Mouse (Mus musculus): Measurements from ENCODE around the gene Kpna1. TPM values are rescaled to one million over a fixed set of nuclear protein-coding genes. Genes with fewer than 3 reads are reported as not detected.
"Not testable (repeated sequence)": the region's sequence is repeated elsewhere in the genome, so short reads cannot be mapped to it uniquely, and the experiment has no call there.

Gene Kpna1
- polyA plus RNA-seq, 1 experiment: 48.2 TPM

- DNase-seq (ENCODE audit: extremely low spot score in 1 of 2, low spot score in 1 of 2): no peak
These were observed 5.9 kb downstream of the Kpna1 start for GRCm38 (mm10) chr16:35984471-35984870.

DNA sequence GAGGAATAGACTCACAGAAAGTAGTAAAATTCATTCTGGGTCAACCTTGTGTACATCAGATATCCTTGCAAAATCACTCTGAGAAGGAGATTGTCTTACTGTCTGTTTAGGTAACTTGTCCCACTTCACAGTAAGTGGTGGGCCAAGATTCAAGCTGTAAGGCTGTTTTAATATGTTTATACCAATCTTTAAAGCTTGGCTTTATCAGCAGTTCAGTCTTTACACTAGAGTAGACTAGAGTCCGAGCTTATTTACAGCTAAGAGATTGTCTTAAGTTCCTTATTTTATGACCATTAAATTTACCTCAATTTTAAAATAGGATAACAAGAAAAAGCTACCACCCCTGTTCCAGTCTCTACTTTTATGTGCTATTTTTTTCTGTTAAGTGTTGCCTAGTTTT, 9.4 kb downstream of the Kpna1 start:
- no peak for DNase-seq (ENCODE audit: extremely low spot score in 1 of 2, low spot score in 1 of 2)

DNA sequence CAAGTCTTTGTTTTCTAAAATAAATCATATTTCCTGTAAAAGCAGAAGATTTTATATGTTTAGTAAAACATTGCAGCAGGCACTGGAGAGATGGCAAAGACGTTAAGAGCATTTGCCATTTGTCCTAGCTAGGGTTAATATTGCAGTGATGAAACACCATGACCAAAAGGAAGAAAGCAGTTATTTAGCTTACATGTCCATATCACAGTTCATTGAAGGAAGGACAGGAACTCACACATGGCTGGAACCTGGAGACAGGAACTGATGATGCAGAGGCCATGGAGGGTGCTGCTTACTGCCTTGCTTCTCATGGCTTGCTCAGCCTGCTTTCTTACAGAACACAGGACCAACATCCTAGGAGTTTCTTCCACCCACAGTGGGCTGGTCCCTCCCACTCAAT, 13.8 kb downstream of the Kpna1 start:
- no peak for DNase-seq (ENCODE audit: extremely low spot score in 1 of 2, low spot score in 1 of 2)

- DNase-seq (ENCODE audit: extremely low spot score in 1 of 2, low spot score in 1 of 2): peak in 1 of 2 experiments; percentile 32
These were observed 14.8 kb downstream of the Kpna1 start for GRCm38 (mm10) chr16:35993316-35993715.

GRCm38 (mm10) chr16:35998852-35999251, 20.3 kb downstream of the Kpna1 start:
- not testable (repeated sequence) for DNase-seq (ENCODE audit: extremely low spot score in 1 of 2, low spot score in 1 of 2)

- no peak for DNase-seq (ENCODE audit: extremely low spot score in 1 of 2, low spot score in 1 of 2)
These were observed 29.8 kb downstream of the Kpna1 start for GRCm38 (mm10) chr16:36008396-36008795.

DNA sequence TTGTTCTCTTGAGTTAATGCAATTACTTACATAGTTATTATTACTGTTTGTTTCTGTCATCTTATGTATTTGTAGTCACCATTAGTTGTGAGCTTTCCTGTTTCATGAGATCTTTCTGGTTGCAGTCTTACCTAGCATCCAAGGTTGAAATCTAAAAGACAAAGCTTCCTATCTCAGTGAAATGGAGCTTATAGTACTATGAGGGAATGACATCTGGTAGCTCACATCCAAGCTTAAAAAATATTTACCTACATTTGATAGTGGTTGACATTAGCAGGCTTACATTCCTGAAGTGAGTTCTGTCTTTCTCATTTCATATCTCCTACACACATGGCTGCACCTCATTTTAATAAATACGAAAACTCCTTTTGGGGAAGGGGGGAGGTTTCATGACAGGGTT, 37.8 kb downstream of the Kpna1 start:
- no peak for DNase-seq (ENCODE audit: extremely low spot score in 1 of 2, low spot score in 1 of 2)

DNA sequence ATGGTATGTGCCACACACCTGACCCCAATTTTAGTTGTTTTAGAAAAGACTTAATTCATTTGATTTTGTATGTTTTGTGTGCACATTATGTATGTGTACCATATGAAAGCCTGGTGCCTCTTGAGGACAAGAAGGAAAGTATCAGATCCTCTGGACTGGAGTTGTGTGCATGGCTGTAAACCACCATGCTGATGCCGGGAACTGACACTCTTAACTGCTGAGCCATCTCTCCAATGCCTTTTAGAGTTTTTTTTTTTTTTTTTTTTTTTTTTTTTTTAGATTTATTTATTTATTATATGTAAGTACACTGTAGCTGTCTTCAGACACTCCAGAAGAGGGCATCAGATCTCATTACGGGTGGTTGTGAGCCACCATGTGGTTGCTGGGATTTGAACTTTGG, 49.6 kb downstream of the Kpna1 start:
- not testable (repeated sequence) for DNase-seq (ENCODE audit: extremely low spot score in 1 of 2, low spot score in 1 of 2)

- peak; percentile 96 to 97 for DNase-seq (ENCODE audit: extremely low spot score in 1 of 2, low spot score in 1 of 2)
These were observed 62.4 kb downstream of the Kpna1 start, which contains the start of gene Wdr5b for GRCm38 (mm10) chr16:36040640-36041624. Gene Wdr5b (plus strand): TSS chr16:36041190.

DNA sequence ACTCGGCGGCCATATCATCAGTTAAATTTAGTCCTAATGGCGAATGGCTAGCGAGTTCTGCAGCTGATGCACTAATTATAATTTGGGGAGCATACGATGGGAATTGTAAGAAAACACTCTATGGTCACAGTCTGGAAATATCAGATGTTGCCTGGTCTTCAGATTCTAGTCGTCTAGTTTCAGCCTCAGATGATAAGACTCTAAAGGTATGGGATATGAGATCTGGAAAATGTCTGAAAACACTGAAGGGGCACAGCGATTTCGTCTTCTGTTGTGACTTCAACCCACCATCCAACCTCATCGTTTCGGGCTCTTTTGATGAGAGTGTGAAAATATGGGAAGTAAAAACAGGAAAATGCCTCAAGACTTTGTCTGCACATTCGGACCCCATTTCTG, 63.1 kb downstream of the Kpna1 start:
- no peak for DNase-seq (ENCODE audit: extremely low spot score in 1 of 2, low spot score in 1 of 2)

DNA sequence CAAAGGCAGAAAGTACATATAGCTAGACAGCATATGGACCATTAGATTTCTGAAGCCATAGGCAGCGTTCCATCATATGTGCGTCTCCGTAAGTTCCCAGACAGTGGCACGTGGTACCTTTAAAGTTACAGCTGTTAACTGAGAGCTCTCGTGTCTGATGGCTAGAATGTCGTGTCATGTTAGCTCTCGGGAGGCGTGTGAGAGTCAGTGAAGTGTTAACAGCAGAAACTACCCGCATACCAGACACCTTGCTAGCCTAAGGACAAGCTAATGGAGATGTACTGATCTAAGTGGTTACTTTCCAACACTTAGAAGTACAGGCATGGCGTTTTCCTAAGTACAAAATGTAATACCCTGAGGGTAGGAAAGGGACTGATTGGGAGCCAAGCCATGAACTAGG, 64.5 kb downstream of the Kpna1 start:
- DNase-seq (ENCODE audit: extremely low spot score in 1 of 2, low spot score in 1 of 2): no peak

- no peak for DNase-seq (ENCODE audit: extremely low spot score in 1 of 2, low spot score in 1 of 2)
These were observed 65.4 kb downstream of the Kpna1 start for GRCm38 (mm10) chr16:36043964-36044363.

- DNase-seq (ENCODE audit: extremely low spot score in 1 of 2, low spot score in 1 of 2): no peak
These were observed 69.0 kb downstream of the Kpna1 start for GRCm38 (mm10) chr16:36047538-36047937.

DNA sequence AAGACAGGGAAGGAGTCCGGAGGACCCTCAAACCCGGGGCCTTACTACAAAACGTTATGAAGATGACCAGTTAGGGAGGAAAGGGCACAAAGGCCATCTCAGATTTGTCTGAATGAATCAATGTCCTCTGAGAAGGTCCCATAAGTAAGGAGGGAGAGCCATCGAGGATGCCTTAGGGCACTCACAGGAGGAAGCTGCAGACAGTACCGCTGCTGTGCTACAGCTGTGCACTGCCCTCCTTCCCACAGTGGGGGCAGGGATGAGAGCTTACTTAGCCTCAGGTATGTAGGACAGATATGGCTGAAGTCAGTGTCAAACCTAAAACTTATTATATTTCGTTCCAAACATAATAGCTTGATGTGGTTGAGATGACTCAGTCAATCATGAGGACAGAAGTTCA, 72.9 kb downstream of the Kpna1 start:
- DNase-seq (ENCODE audit: extremely low spot score in 1 of 2, low spot score in 1 of 2): no peak

GRCm38 (mm10) chr16:36053524-36054275, 75.2 kb downstream of the Kpna1 start:
- DNase-seq (ENCODE audit: extremely low spot score in 1 of 2, low spot score in 1 of 2): no peak

DNA sequence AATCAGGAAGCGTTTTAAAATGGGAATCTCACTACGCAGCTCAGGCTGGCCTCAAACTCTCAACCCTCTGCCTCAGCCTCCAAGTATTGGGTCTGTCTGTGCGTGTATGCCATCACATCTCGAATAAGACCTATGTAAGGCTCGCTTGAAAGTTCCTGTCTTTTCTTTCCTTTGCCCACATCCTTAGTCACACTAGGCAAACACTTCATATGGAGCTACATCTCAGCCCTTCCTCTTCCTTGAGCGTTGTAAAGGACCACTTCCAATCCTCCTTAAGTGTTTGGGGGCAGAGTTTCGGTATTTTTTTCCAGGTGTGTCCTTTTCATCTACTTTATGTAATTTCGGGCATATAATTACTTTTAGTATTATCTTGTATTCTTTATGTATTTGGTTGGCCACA, 76.4 kb downstream of the Kpna1 start:
- no peak for DNase-seq (ENCODE audit: extremely low spot score in 1 of 2, low spot score in 1 of 2)

GRCm38 (mm10) chr16:36056416-36056815, 77.9 kb downstream of the Kpna1 start:
- no peak for DNase-seq (ENCODE audit: extremely low spot score in 1 of 2, low spot score in 1 of 2)

- no peak for DNase-seq (ENCODE audit: extremely low spot score in 1 of 2, low spot score in 1 of 2)
These were observed 79.5 kb downstream of the Kpna1 start for GRCm38 (mm10) chr16:36057933-36058475.

DNA sequence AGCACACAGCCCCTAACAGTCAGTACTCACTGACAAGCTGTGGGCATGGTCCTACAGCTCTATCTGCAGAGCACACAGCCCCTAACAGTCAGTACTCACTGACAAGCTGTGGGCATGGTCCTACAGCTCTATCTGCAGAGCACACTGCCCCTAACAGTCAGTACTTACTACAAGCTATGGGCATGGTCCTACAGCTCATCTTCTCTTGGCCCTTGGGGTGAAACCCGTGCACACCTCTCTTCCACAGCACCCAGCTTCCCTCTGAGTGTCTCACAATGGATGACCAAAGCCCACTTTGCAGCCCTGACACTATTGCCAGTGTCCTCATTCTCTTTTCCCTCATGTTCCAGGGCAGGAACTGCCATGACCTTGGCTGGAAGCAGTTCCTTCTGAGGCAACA, 84.0 kb downstream of the Kpna1 start:
- DNase-seq (ENCODE audit: extremely low spot score in 1 of 2, low spot score in 1 of 2): not testable (repeated sequence)

- no peak for DNase-seq (ENCODE audit: extremely low spot score in 1 of 2, low spot score in 1 of 2)
These were observed 84.8 kb downstream of the Kpna1 start for GRCm38 (mm10) chr16:36063315-36063714.

DNA sequence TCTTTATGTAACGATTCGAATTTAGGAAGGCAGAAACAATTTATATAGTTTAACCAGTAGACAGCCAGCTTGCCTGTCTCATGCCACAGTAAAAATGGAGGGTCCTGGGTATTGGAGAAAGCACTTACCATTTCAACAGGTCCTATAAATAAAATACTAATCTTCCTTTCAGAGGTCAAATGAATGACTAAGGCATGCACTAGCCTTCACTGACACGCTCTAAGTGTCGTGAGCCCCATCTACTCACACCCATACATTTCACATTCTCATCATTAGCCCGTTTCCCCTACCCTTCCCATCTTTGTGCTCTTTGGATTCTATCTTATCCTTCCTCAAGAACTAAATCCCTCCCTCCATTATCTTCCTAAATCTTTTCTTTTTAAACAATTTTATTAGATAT, 86.4 kb downstream of the Kpna1 start:
- no peak for DNase-seq (ENCODE audit: extremely low spot score in 1 of 2, low spot score in 1 of 2)
